ENCODE assay signal across 10 mouse cellular contexts in genomic region chr5:90224730-90225129, GRCm38 (mm10). TPM values are rescaled to one million over a fixed set of nuclear protein-coding genes. Genes with fewer than 3 reads are reported as not detected.
DNase-seq lines count a peak whose midpoint lies in the region; ATAC-seq lines count a peak whose summit lies in the region.
"Had no signal": no experiment of that assay in that cellular context is flagged by ENCODE, and none has a peak within 500 bp of the region (broad histone marks: within the 10 kb centered on the region; RNA-seq: fewer than 3 reads in every experiment).

No protein-coding gene starts in this region.

- intact Hi-C loops in gastrocnemius, postnatal 36 days (cut with DNase I) = loop anchor here (5.0 kb wide), 1 partner anchor 43 kb away; no protein-coding TSS in a partner anchor

- WGBS in forebrain, embryonic 10.5 days = 88% methylated on average over 5 of the region's 5 CpGs
- WGBS in forebrain, embryonic 15.5 days = 86% methylated on average over 5 of the region's 5 CpGs
- 82% methylated on average over 5 of the region's 5 CpGs for WGBS in lung, embryonic 15.5 days
- WGBS in liver, embryonic 15.5 days (ENCODE audit: insufficient replicate concordance) = 66% methylated on average over 5 of the region's 5 CpGs

- peaks cover 68% of the 10 kb centered on the region for H3K36me3 ChIP-seq in forebrain, embryonic 10.5 days (replicated peaks)
- peaks cover 39% of the 10 kb centered on the region for H3K36me3 ChIP-seq in forebrain, embryonic 15.5 days
- peaks cover 38% of the 10 kb centered on the region for H3K36me3 ChIP-seq in lung, embryonic 15.5 days
- H3K36me3 ChIP-seq in liver, embryonic 15.5 days (replicated peaks) = peaks cover 40% of the 10 kb centered on the region

- no peaks in the 10 kb centered on the region for H3K27me3 ChIP-seq in forebrain, embryonic 10.5 days (ENCODE audit: poor library complexity, severe bottlenecking)
- no peaks in the 10 kb centered on the region for H3K27me3 ChIP-seq in forebrain, embryonic 15.5 days
- H3K27me3 ChIP-seq in lung, embryonic 15.5 days = no peaks in the 10 kb centered on the region
- H3K27me3 ChIP-seq in liver, embryonic 15.5 days = no peaks in the 10 kb centered on the region

- H3K4me3 ChIP-seq in forebrain, embryonic 10.5 days = peak overlapping the region; percentile 84
- no peak overlapping the region for H3K4me3 ChIP-seq in forebrain, embryonic 15.5 days
- H3K4me3 ChIP-seq in lung, embryonic 15.5 days = peak overlapping the region; percentile 72
- H3K4me3 ChIP-seq in liver, embryonic 15.5 days (replicated peaks) = peak overlapping the region; percentile 94

- H3K9ac ChIP-seq in forebrain, embryonic 15.5 days (replicated peaks) = no peak overlapping the region
- H3K9ac ChIP-seq in lung, embryonic 15.5 days = no peak overlapping the region
- H3K9ac ChIP-seq in liver, embryonic 15.5 days = peak overlapping the region; percentile 57

- no peak overlapping the region for H3K4me2 ChIP-seq in forebrain, embryonic 15.5 days (replicated peaks)
- H3K4me2 ChIP-seq in lung, embryonic 15.5 days = peak overlapping the region; percentile 56; the same call in 1 of the 2 replicates
- H3K4me2 ChIP-seq in liver, embryonic 15.5 days = peak overlapping the region; percentile 93

- H3K27ac ChIP-seq in forebrain, embryonic 10.5 days = no peak overlapping the region
- H3K27ac ChIP-seq in forebrain, embryonic 15.5 days (replicated peaks) = no peak overlapping the region
- peak overlapping the region; percentile 86; the same call in 1 of the 2 replicates for H3K27ac ChIP-seq in lung, embryonic 15.5 days
- H3K27ac ChIP-seq in liver, embryonic 15.5 days (replicated peaks) = peak overlapping the region; percentile 97

- peaks cover 12% of the 10 kb centered on the region for H3K4me1 ChIP-seq in forebrain, embryonic 10.5 days
- peaks cover 11% of the 10 kb centered on the region for H3K4me1 ChIP-seq in forebrain, embryonic 15.5 days
- H3K4me1 ChIP-seq in lung, embryonic 15.5 days = peaks cover 7% of the 10 kb centered on the region; the same call in 1 of the 2 replicates
- H3K4me1 ChIP-seq in liver, embryonic 15.5 days (replicated peaks) = peaks cover 20% of the 10 kb centered on the region

- no peak for ATAC-seq in forebrain, embryonic 15.5 days (replicated peaks)
- no peak for ATAC-seq in lung, embryonic 15.5 days (ENCODE audit: borderline replicate concordance, extremely low read depth, low FRiP score, low TSS enrichment)
- no peak for ATAC-seq in liver, embryonic 15.5 days (ENCODE audit: insufficient read depth)

- no peaks in the 10 kb centered on the region for H3K9me3 ChIP-seq in forebrain, embryonic 10.5 days
- H3K9me3 ChIP-seq in forebrain, embryonic 15.5 days = no peaks in the 10 kb centered on the region
- no peaks in the 10 kb centered on the region for H3K9me3 ChIP-seq in lung, embryonic 15.5 days
- no peaks in the 10 kb centered on the region for H3K9me3 ChIP-seq in liver, embryonic 15.5 days (replicated peaks)

- no peak for DNase-seq in forebrain, embryonic 10.5 days (ENCODE audit: extremely low spot score, low spot score)
- DNase-seq in lung, adult 18-20 months = no peak
- DNase-seq in c-Kit-positive CD71-positive TER-119-positive erythroid progenitor cells, embryonic 14.5 days (ENCODE audit: low spot score) = peak; percentile 26
- no peak for DNase-seq in cerebellum, adult 11-12 months
- no peak for DNase-seq in gastrocnemius, postnatal 36 days
- DNase-seq: kidney, adult 9 months; thymus, adult 18-20 months had no signal

RNA-seq across cellular contexts. Expression of gene Cox18, which starts 0.9 kb away (rescaled TPM):
- polyA plus RNA-seq in forebrain, embryonic 10.5 days (2016; fragmentation: Nextera tagmentation; extraction: Ambion mirVana) = 35.9 and 41.4 TPM in 2 replicates
- polyA plus RNA-seq in forebrain, embryonic 15.5 days (2015; fragmentation: Nextera tagmentation; extraction: Ambion mirVana) = 32.7 and 37.5 TPM in 2 replicates
- 31.5 and 33.2 TPM in 2 replicates for polyA plus RNA-seq in lung, embryonic 15.5 days (2015; fragmentation: Nextera tagmentation; extraction: Ambion mirVana)
- polyA plus RNA-seq in liver, embryonic 15.5 days (2015; fragmentation: Nextera tagmentation; extraction: Ambion mirVana) = 10.8 and 11.8 TPM in 2 replicates
- total RNA-seq in gastrocnemius, postnatal 36 days (2021) = 1 to 10 TPM; 5.6 to 8.1 TPM

Comparison
In these comparisons a context has a peak if more than half of its experiments do, and no peak if none do; other contexts are left out.
1. H3K27ac ChIP-seq: peak in lung, embryonic 15.5 days (single experiment) and liver, embryonic 15.5 days (single experiment); none in forebrain, embryonic 10.5 days (single experiment) and forebrain, embryonic 15.5 days (single experiment).